Mouse (Mus musculus): Measurements from ENCODE around the gene Tas2r135. TPM values are rescaled to one million over a fixed set of nuclear protein-coding genes. Genes with fewer than 3 reads are reported as not detected.

Tas2r135 gene
- not detected in 2 replicates for polyA plus RNA-seq (2015; fragmentation: Nextera tagmentation; extraction: Ambion mirVana)

- Histone ChIP-seq H3K4me1 (no peaks in the 10 kb centered on the region), H3K9me3 (replicated peaks) (no peaks in the 10 kb centered on the region), H3K36me3 (ENCODE audit: poor library complexity, severe bottlenecking) (no peaks in the 10 kb centered on the region), H3K4me3 (no peak within 1 kb of the TSS), H3K4me2 (no peak within 1 kb of the TSS), H3K9ac (no peak within 1 kb of the TSS), H3K27ac (no peak within 1 kb of the TSS), H3K27me3 (no peaks in the 10 kb centered on the region)
- ATAC-seq: no peak
- WGBS: 95% methylated on average over 2 of the region's 2 CpGs
Observed at GRCm38 (mm10) chr6:42405134-42405533, at the start of gene Tas2r135. Tas2r135 (plus strand) TSS chr6:42405434.

GRCm38 (mm10) chr6:42355794-42356600, 49.2 kb upstream of the Tas2r135 start:
- Histone ChIP-seq H3K27me3 (no peaks in the 10 kb centered on the region), H3K4me2 (no peak overlapping the region), H3K9ac (no peak overlapping the region), H3K27ac (no peak overlapping the region), H3K36me3 (ENCODE audit: poor library complexity, severe bottlenecking) (peaks cover 79% of the 10 kb centered on the region), H3K4me1 (peaks cover 34% of the 10 kb centered on the region), H3K9me3 (replicated peaks) (no peaks in the 10 kb centered on the region), H3K4me3 (no peak overlapping the region)
- ATAC-seq: no peak
- 92% methylated on average over 13 of the region's 13 CpGs for WGBS

GRCm38 (mm10) chr6:42356913-42357312, 48.3 kb upstream of the Tas2r135 start:
- no peak overlapping the region for H3K4me2 ChIP-seq
- no peak overlapping the region for H3K9ac ChIP-seq
- H3K9me3 ChIP-seq (replicated peaks): no peaks in the 10 kb centered on the region
- no peaks in the 10 kb centered on the region for H3K27me3 ChIP-seq
- H3K36me3 ChIP-seq (ENCODE audit: poor library complexity, severe bottlenecking): peaks cover 79% of the 10 kb centered on the region
- peaks cover 25% of the 10 kb centered on the region for H3K4me1 ChIP-seq
- no peak for ATAC-seq
- H3K27ac ChIP-seq: no peak overlapping the region
- whole genome bisulfite sequencing: 92% methylated on average over 5 of the region's 5 CpGs
- no peak overlapping the region for H3K4me3 ChIP-seq

- no peaks in the 10 kb centered on the region for H3K9me3 ChIP-seq (replicated peaks)
- 68% methylated on average over 6 of the region's 6 CpGs for WGBS
- H3K9ac ChIP-seq: no peak overlapping the region
- peaks cover 71% of the 10 kb centered on the region for H3K36me3 ChIP-seq (ENCODE audit: poor library complexity, severe bottlenecking)
- peaks cover 21% of the 10 kb centered on the region for H3K4me1 ChIP-seq
- no peak overlapping the region for H3K4me3 ChIP-seq
- H3K4me2 ChIP-seq: no peak overlapping the region
- H3K27me3 ChIP-seq: no peaks in the 10 kb centered on the region
- no peak overlapping the region for H3K27ac ChIP-seq
- no peak for ATAC-seq
Observed at GRCm38 (mm10) chr6:42357901-42358300, 47.3 kb upstream of the Tas2r135 start.

- WGBS: 93% methylated on average over 12 of the region's 12 CpGs
- no peak overlapping the region for H3K4me2 ChIP-seq
- H3K4me1 ChIP-seq: peaks cover 12% of the 10 kb centered on the region
- H3K36me3 ChIP-seq (ENCODE audit: poor library complexity, severe bottlenecking): peaks cover 64% of the 10 kb centered on the region
- ATAC-seq: no peak
- no peak overlapping the region for H3K4me3 ChIP-seq
- no peak overlapping the region for H3K27ac ChIP-seq
- H3K9me3 ChIP-seq (replicated peaks): no peaks in the 10 kb centered on the region
- H3K27me3 ChIP-seq: no peaks in the 10 kb centered on the region
- H3K9ac ChIP-seq: no peak overlapping the region
Observed at GRCm38 (mm10) chr6:42358901-42359300, 46.3 kb upstream of the Tas2r135 start.

- 76% methylated on average over 9 of the region's 9 CpGs for WGBS
- no peaks in the 10 kb centered on the region for H3K9me3 ChIP-seq (replicated peaks)
- no peak overlapping the region for H3K9ac ChIP-seq
- peaks cover 5% of the 10 kb centered on the region for H3K4me1 ChIP-seq
- ATAC-seq: no peak
- no peak overlapping the region for H3K4me2 ChIP-seq
- H3K4me3 ChIP-seq: no peak overlapping the region
- peaks cover 64% of the 10 kb centered on the region for H3K36me3 ChIP-seq (ENCODE audit: poor library complexity, severe bottlenecking)
- H3K27me3 ChIP-seq: no peaks in the 10 kb centered on the region
- no peak overlapping the region for H3K27ac ChIP-seq
Observed at GRCm38 (mm10) chr6:42359364-42360147, 45.7 kb upstream of the Tas2r135 start.

- Histone ChIP-seq H3K36me3 (ENCODE audit: poor library complexity, severe bottlenecking) (peaks cover 60% of the 10 kb centered on the region), H3K4me2 (no peak overlapping the region), H3K9ac (no peak overlapping the region), H3K27ac (no peak overlapping the region), H3K27me3 (no peaks in the 10 kb centered on the region), H3K4me1 (no peaks in the 10 kb centered on the region), H3K9me3 (replicated peaks) (no peaks in the 10 kb centered on the region), H3K4me3 (no peak overlapping the region)
- no peak for ATAC-seq
- 92% methylated on average over 6 of the region's 6 CpGs for WGBS
Observed at GRCm38 (mm10) chr6:42360231-42360840, 44.9 kb upstream of the Tas2r135 start.

GRCm38 (mm10) chr6:42361041-42361895, 44.0 kb upstream of the Tas2r135 start:
- H3K36me3 ChIP-seq (ENCODE audit: poor library complexity, severe bottlenecking): peaks cover 54% of the 10 kb centered on the region
- H3K4me3 ChIP-seq: no peak overlapping the region
- no peaks in the 10 kb centered on the region for H3K9me3 ChIP-seq (replicated peaks)
- H3K4me2 ChIP-seq: no peak overlapping the region
- no peak overlapping the region for H3K27ac ChIP-seq
- no peaks in the 10 kb centered on the region for H3K27me3 ChIP-seq
- ATAC-seq: no peak
- H3K4me1 ChIP-seq: no peaks in the 10 kb centered on the region
- 96% methylated on average over 13 of the region's 13 CpGs for WGBS
- no peak overlapping the region for H3K9ac ChIP-seq

- H3K27me3 ChIP-seq: no peaks in the 10 kb centered on the region
- no peaks in the 10 kb centered on the region for H3K9me3 ChIP-seq (replicated peaks)
- H3K4me1 ChIP-seq: no peaks in the 10 kb centered on the region
- H3K27ac ChIP-seq: no peak overlapping the region
- H3K4me3 ChIP-seq: no peak overlapping the region
- no peak overlapping the region for H3K4me2 ChIP-seq
- peaks cover 46% of the 10 kb centered on the region for H3K36me3 ChIP-seq (ENCODE audit: poor library complexity, severe bottlenecking)
- 77% methylated on average over 1 of the region's 1 CpGs for WGBS
- H3K9ac ChIP-seq: no peak overlapping the region
- ATAC-seq: no peak
Observed at GRCm38 (mm10) chr6:42362074-42362473, 43.2 kb upstream of the Tas2r135 start.

GRCm38 (mm10) chr6:42362497-42362896, 42.7 kb upstream of the Tas2r135 start:
- Histone ChIP-seq H3K9ac (no peak overlapping the region), H3K9me3 (replicated peaks) (no peaks in the 10 kb centered on the region), H3K27me3 (no peaks in the 10 kb centered on the region), H3K4me3 (no peak overlapping the region), H3K4me2 (no peak overlapping the region), H3K36me3 (ENCODE audit: poor library complexity, severe bottlenecking) (peaks cover 42% of the 10 kb centered on the region), H3K27ac (no peak overlapping the region), H3K4me1 (no peaks in the 10 kb centered on the region)
- 50% methylated on average over 1 of the region's 1 CpGs for WGBS
- no peak for ATAC-seq

- no peak overlapping the region for H3K9ac ChIP-seq
- no peak overlapping the region for H3K27ac ChIP-seq
- H3K4me1 ChIP-seq: no peaks in the 10 kb centered on the region
- H3K36me3 ChIP-seq (ENCODE audit: poor library complexity, severe bottlenecking): peaks cover 37% of the 10 kb centered on the region
- WGBS: 50% methylated on average over 3 of the region's 3 CpGs
- no peaks in the 10 kb centered on the region for H3K9me3 ChIP-seq (replicated peaks)
- no peaks in the 10 kb centered on the region for H3K27me3 ChIP-seq
- no peak overlapping the region for H3K4me2 ChIP-seq
- H3K4me3 ChIP-seq: no peak overlapping the region
- peak; percentile 28; the same call in 1 of the 2 replicates for ATAC-seq
Observed at GRCm38 (mm10) chr6:42362974-42363373, 42.3 kb upstream of the Tas2r135 start.

Data from forebrain, embryonic 13.5 days (tissue).